Mouse (Mus musculus) MEL (cell line): ENCODE data around the gene Zfp36l1. TPM values are rescaled to one million over a fixed set of nuclear protein-coding genes. Genes with fewer than 3 reads are reported as not detected.

Experiments used
- DNase-seq: peaks from one replicate; pipeline ENCODE4 v3.0.0; 2011; ENCODE audit warnings: low read depth, low spot score
- H3K27ac ChIP-seq: 2 replicates; pipeline ENCODE4 v1.5.1; 2012; ENCODE audit warnings: low read depth, mild to moderate bottlenecking, control low read depth, low read length, moderate library complexity; ENCODE audit not compliant: control insufficient read depth
- H3K27me3 ChIP-seq, 2 experiments: fragments of 150-350 bp in 1 of 2; sonication (generic) in 1 of 2; 2 replicates each; pipeline ENCODE4 v1.6.1; 2012; ENCODE audit warnings: low read length in 2 of 2, mild to moderate bottlenecking in 2 of 2, improper control_type of control experiment in 1 of 2, moderate library complexity in 1 of 2; ENCODE audit not compliant: insufficient read depth in 2 of 2, control insufficient read depth in 1 of 2
- H3K36me3 ChIP-seq, 2 experiments: 2 replicates each; pipeline ENCODE4 v1.6.1; 2012 to 2014; ENCODE audit warnings: low read length in 2 of 2, improper control_type of control experiment in 1 of 2, inconsistent platforms in 1 of 2, mild to moderate bottlenecking in 1 of 2; ENCODE audit not compliant: insufficient read depth in 2 of 2, control insufficient read depth in 1 of 2
- H3K4me1 ChIP-seq, 2 experiments: fragments of 150-350 bp in 1 of 2; sonication (generic) in 1 of 2; 2 replicates each; pipeline ENCODE4 v1.6.1; 2012; ENCODE audit warnings: low read length in 2 of 2, improper control_type of control experiment in 1 of 2, mild to moderate bottlenecking in 1 of 2; ENCODE audit not compliant: insufficient read depth in 2 of 2, control insufficient read depth in 1 of 2
- H3K4me3 ChIP-seq, 2 experiments: fragments of 150-350 bp in 1 of 2; sonication (generic) in 1 of 2; 2 replicates each; pipeline ENCODE4 v1.5.1; 2012; ENCODE audit warnings: low read depth in 2 of 2, low read length in 2 of 2, mild to moderate bottlenecking in 2 of 2, moderate library complexity in 2 of 2, control low read depth in 1 of 2, improper control_type of control experiment in 1 of 2; ENCODE audit not compliant: control insufficient read depth in 1 of 2, insufficient read depth in 1 of 2
- H3K79me2 ChIP-seq: 2 replicates; pipeline ENCODE4 v1.6.1; 2012; ENCODE audit warnings: mild to moderate bottlenecking, low read length, moderate library complexity; ENCODE audit not compliant: control insufficient read depth, poor library complexity, insufficient read depth
- H3K9ac ChIP-seq: 2 replicates; pipeline ENCODE4 v1.6.1; 2012; ENCODE audit warnings: low read depth, mild to moderate bottlenecking, control low read depth, low read length, moderate library complexity; ENCODE audit not compliant: control insufficient read depth, poor library complexity, severe bottlenecking
- H3K9me3 ChIP-seq: fragments of 150-350 bp; sonication (generic); replicated peaks from 2 replicates; pipeline ENCODE4 v1.6.1; 2012; ENCODE audit warnings: mild to moderate bottlenecking, low read length, improper control_type of control experiment, moderate library complexity; ENCODE audit not compliant: insufficient read depth
- BHLHE40 ChIP-seq: IDR thresholded peaks from 2 replicates; pipeline ENCODE4 v1.6.1; 2012; ENCODE audit warnings: low read depth, mild to moderate bottlenecking, inconsistent platforms, low read length, improper control_type of control experiment, borderline replicate concordance
- CHD1 ChIP-seq: IDR thresholded peaks from 2 replicates; pipeline ENCODE4 v1.6.1; 2012; ENCODE audit warnings: low read depth, mild to moderate bottlenecking, inconsistent platforms, low read length, improper control_type of control experiment
- E2F4 ChIP-seq: IDR thresholded peaks from 2 replicates; pipeline ENCODE4 v1.6.1; 2011; ENCODE audit warnings: low read depth, low read length, improper control_type of control experiment, borderline replicate concordance
- EP300 ChIP-seq, 2 experiments: IDR thresholded peaks; 2 replicates each; pipeline ENCODE4 v1.6.1; 2011; ENCODE audit warnings: improper control_type of control experiment in 2 of 2, low read length in 2 of 2, low read depth in 1 of 2, mild to moderate bottlenecking in 1 of 2
- ETS1 ChIP-seq: IDR thresholded peaks from 2 replicates; pipeline ENCODE4 v1.6.1; 2012; ENCODE audit warnings: low read depth, mild to moderate bottlenecking, inconsistent platforms, low read length, improper control_type of control experiment, moderate library complexity
- HCFC1 ChIP-seq: IDR thresholded peaks from 2 replicates; pipeline ENCODE4 v1.6.1; 2012; ENCODE audit warnings: low read depth, mild to moderate bottlenecking, inconsistent platforms, low read length, improper control_type of control experiment, moderate library complexity
- JUND ChIP-seq: IDR thresholded peaks from 2 replicates; pipeline ENCODE4 v1.6.1; 2011; ENCODE audit warnings: low read depth, mild to moderate bottlenecking, improper control_type of control experiment, low read length
- KAT2A ChIP-seq: conservative IDR thresholded peaks from 2 replicates; pipeline ENCODE4 v1.6.1; 2012; ENCODE audit warnings: low read depth, low read length, improper control_type of control experiment, inconsistent platforms
- MAFK ChIP-seq: IDR thresholded peaks from 2 replicates; pipeline ENCODE4 v1.6.1; 2011; ENCODE audit warnings: low read depth, mild to moderate bottlenecking, low read length, improper control_type of control experiment, borderline replicate concordance
- MAX ChIP-seq: IDR thresholded peaks from 2 replicates; pipeline ENCODE4 v1.6.1; 2011; ENCODE audit warnings: low read length, improper control_type of control experiment
- MXI1 ChIP-seq: IDR thresholded peaks from 2 replicates; pipeline ENCODE4 v1.6.1; 2011; ENCODE audit warnings: mild to moderate bottlenecking, low read depth, low read length, improper control_type of control experiment
- MYB ChIP-seq: IDR thresholded peaks from 2 replicates; pipeline ENCODE4 v1.6.1; 2011; ENCODE audit warnings: mild to moderate bottlenecking, low read depth, low read length, improper control_type of control experiment
- MYC ChIP-seq: IDR thresholded peaks from 2 replicates; pipeline ENCODE4 v1.6.1; 2011; ENCODE audit warnings: low read depth, mild to moderate bottlenecking, low read length, improper control_type of control experiment, moderate library complexity
- NELFE ChIP-seq: IDR thresholded peaks from 2 replicates; pipeline ENCODE4 v1.6.1; 2011; ENCODE audit warnings: low read depth, low read length, improper control_type of control experiment
- NRF1 ChIP-seq: IDR thresholded peaks from 2 replicates; pipeline ENCODE4 v1.6.1; 2014; ENCODE audit warnings: low read depth, mild to moderate bottlenecking, inconsistent platforms, low read length, improper control_type of control experiment, moderate library complexity; ENCODE audit not compliant: poor library complexity, insufficient read depth, severe bottlenecking
- POLR2AphosphoS2 ChIP-seq: IDR thresholded peaks from 2 replicates; pipeline ENCODE4 v1.6.1; 2011; ENCODE audit warnings: low read length, improper control_type of control experiment
- POLR2AphosphoS5 ChIP-seq: IDR thresholded peaks from 2 replicates; pipeline ENCODE4 v1.6.1; 2012; ENCODE audit warnings: low read depth, borderline replicate concordance, mild to moderate bottlenecking, inconsistent platforms, low read length, moderate library complexity, mixed read lengths
- RAD21 ChIP-seq: IDR thresholded peaks from 2 replicates; pipeline ENCODE4 v1.6.1; 2011; ENCODE audit warnings: mild to moderate bottlenecking, low read depth, low read length, improper control_type of control experiment
- SIN3A ChIP-seq: IDR thresholded peaks from 2 replicates; pipeline ENCODE4 v1.6.1; 2012; ENCODE audit warnings: low read length, improper control_type of control experiment, inconsistent platforms
- SMC3 ChIP-seq: IDR thresholded peaks from 2 replicates; pipeline ENCODE4 v1.6.1; 2011; ENCODE audit warnings: low read depth, low read length, improper control_type of control experiment
- TAL1 ChIP-seq: IDR thresholded peaks from 2 replicates; pipeline ENCODE4 v1.6.1; 2012; ENCODE audit warnings: mild to moderate bottlenecking, inconsistent platforms, low read length, moderate library complexity, mixed read lengths
- TBP ChIP-seq: IDR thresholded peaks from 2 replicates; pipeline ENCODE4 v1.8.0; 2011; ENCODE audit warnings: low read depth, low read length, improper control_type of control experiment
- TCF12 ChIP-seq: IDR thresholded peaks from 2 replicates; pipeline ENCODE4 v1.6.1; 2014; ENCODE audit warnings: low read depth, mild to moderate bottlenecking, inconsistent platforms, low read length, improper control_type of control experiment, moderate library complexity
- ZC3H11A ChIP-seq: IDR thresholded peaks from 2 replicates; pipeline ENCODE4 v1.6.1; 2012; ENCODE audit warnings: low read depth, mild to moderate bottlenecking, inconsistent platforms, low read length, improper control_type of control experiment
- ZKSCAN1 ChIP-seq: IDR thresholded peaks from 2 replicates; pipeline ENCODE4 v1.6.1; 2012; ENCODE audit warnings: low read depth, mild to moderate bottlenecking, inconsistent platforms, low read length, improper control_type of control experiment, moderate library complexity
- ZMIZ1 ChIP-seq: IDR thresholded peaks from 2 replicates; pipeline ENCODE4 v1.6.1; 2012; ENCODE audit warnings: low read depth, mild to moderate bottlenecking, inconsistent platforms, low read length, improper control_type of control experiment, moderate library complexity
- polyA plus RNA-seq, 2 experiments: library from polyadenylated mRNA; stranded (reverse) in 1 of 2; unstranded in 1 of 2; fragments of >175 nt in 1 of 2; fragments of >200 nt in 1 of 2; gene quantifications; 2 replicates each; pipeline versions ENCODE4 v1.2.1 to v1.2.4; 2012; ENCODE audit warnings: low replicate concordance in 2 of 2, low read depth in 1 of 2; ENCODE audit not compliant: insufficient read length in 2 of 2, insufficient read depth in 1 of 2, missing spikeins in 1 of 2
- total RNA-seq: library from RNA; depleted of rRNA; stranded (reverse); fragments of 300-350 nt; gene quantifications from 2 replicates; pipeline ENCODE4 v1.2.3, GENCODE M21; 2012

Gene Zfp36l1
- total and polyA plus RNA-seq, 3 experiments = 1.2 to 22.5 TPM; not detected in 1

DNA sequence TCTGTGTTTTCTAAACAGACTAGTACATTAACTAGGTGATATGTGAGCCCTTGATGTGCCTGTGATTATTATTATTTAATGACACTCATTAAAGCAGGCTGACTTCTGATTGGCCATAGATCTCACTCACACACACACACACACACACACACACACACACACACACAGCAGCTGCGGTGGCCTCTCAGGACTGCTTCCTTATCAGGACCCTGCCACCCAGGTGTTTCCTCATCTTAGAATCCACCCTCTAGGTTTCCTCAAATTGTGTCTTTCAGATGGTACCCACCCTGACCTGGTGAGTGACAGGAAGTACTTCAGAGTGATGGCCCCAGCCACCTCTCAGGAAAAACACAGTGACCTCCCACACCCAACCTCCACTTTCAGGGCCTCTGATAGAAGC is 52.0 kb downstream of the Zfp36l1 start (continued):
- TF ChIP-seq MAFK = 0 out of 2 replicates have a peak, but pooled peaks have one; percentile 9

GRCm38 (mm10) chr12:80060338-80060737 is 52.5 kb downstream of the Zfp36l1 start:
- Histone ChIP-seq H3K27ac (no peak overlapping the region), H3K27me3 (no peaks in the 10 kb centered on the region), H3K36me3 (peaks cover 0 to 15% of the 10 kb centered on the region in 2 experiments; a peak in 2 of 4 replicates), H3K9ac (no peak overlapping the region), H3K9me3 (no peaks in the 10 kb centered on the region)
- DNase-seq = no peak
- no peak for TF ChIP-seq NRF1
- no peak for TF ChIP-seq ZKSCAN1
- TF ChIP-seq MAX = no peak
- TF ChIP-seq E2F4 = no peak
- TF ChIP-seq POLR2AphosphoS2 = no peak
- no peak for TF ChIP-seq ZC3H11A
- TF ChIP-seq POLR2AphosphoS5 = no peak
- no peak for TF ChIP-seq RAD21
- TF ChIP-seq JUND = no peak
- no peak for TF ChIP-seq TAL1
- no peak for TF ChIP-seq ETS1
- TF ChIP-seq ZMIZ1 = no peak
- TF ChIP-seq MXI1 = no peak
- TF ChIP-seq TBP = no peak
- no peak for TF ChIP-seq KAT2A
- TF ChIP-seq MYC = no peak
- TF ChIP-seq, all 39 proteins: peak for 0
- Histone ChIP-seq H3K4me3 (no peak overlapping the region), H3K79me2 (no peaks in the 10 kb centered on the region), H3K4me1 (peaks cover 7 to 27% of the 10 kb centered on the region in 2 experiments)

DNA sequence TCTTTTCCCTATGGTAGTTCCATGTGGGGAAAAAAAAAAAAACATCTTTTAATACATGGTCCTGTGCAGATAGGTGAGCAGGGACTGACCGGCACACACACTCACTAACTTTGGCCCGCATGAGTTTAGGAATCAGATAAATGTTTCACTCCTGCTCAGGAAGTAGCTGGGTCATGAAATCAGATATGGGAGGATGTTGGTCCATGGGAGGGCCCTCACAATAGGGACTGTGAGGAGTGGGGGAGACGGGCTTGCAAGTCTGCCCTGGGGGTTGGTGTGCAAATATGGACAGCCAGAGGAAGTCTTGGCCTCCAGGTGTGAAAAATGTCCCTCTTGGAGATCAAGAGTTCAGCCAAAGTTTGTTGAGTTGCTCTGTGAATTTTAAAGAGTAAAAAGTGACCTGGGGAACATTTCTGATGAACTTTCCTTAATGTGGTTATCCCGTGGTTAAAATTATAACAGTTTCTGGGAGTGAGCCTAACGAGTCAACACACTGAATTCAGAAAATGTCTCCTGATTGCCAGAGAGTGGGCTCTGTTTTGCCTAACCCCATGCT is 53.0 kb downstream of the Zfp36l1 start:
- DNase-seq = no peak
- Histone ChIP-seq H3K4me1 (peaks cover 7 to 25% of the 10 kb centered on the region in 2 experiments), H3K9ac (no peak overlapping the region)

More for the DNA sequence above, 53.0 kb downstream of the Zfp36l1 start:
- Histone ChIP-seq H3K27me3 (no peaks in the 10 kb centered on the region), H3K36me3 (peaks cover 0 to 15% of the 10 kb centered on the region in 2 experiments; a peak in 2 of 4 replicates), H3K79me2 (no peaks in the 10 kb centered on the region), H3K4me3 (no peak overlapping the region), H3K9me3 (no peaks in the 10 kb centered on the region), H3K27ac (no peak overlapping the region)
- no peak for TF ChIP-seq SIN3A
- no peak for TF ChIP-seq POLR2AphosphoS5
- no peak for TF ChIP-seq BHLHE40
- no peak for TF ChIP-seq NELFE
- TF ChIP-seq SMC3 = no peak
- no peak for TF ChIP-seq MYB
- TF ChIP-seq TCF12 = no peak
- no peak for TF ChIP-seq EP300 (IDR thresholded peaks at IDR 0.05; ENCODE audit: low read depth in 1 of 2, low read length in 2 of 2)
- TF ChIP-seq ZKSCAN1 = no peak
- TF ChIP-seq MAFK = no peak
- no peak for TF ChIP-seq MAX
- no peak for TF ChIP-seq ZMIZ1
- no peak for TF ChIP-seq HCFC1
- TF ChIP-seq NRF1 = no peak
- TF ChIP-seq CHD1 = no peak
